Mouse (Mus musculus): ENCODE measurements around the gene Lmtk3.

DNA sequence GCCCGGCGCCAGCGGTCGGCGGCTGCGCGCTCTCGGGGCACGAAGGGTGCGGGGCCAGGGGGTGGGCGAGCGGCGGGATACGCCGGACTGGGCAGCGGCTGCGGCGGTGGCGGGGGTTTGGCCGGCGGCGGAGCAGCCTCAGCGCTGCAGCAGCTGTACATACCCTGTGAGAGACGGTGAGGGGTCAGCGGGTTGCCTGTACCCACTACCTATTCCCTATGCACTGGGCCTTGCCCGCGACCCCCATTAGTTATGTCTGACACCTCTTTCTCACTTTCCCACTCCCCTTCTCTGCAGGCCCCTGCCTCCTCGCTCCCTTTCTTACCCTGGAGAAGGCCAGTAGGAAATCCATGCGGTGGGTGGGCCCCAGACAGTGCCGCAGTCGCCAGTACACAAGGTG is 50.4 kb downstream of the Lmtk3 start:
- TF ChIP-seq CTCF (conservative IDR thresholded peaks at IDR 0.05; ENCODE audit: insufficient read depth, insufficient read length, low read depth, low read length) (no peak), POLR2A (IDR thresholded peaks at IDR 0.05; ENCODE audit: low read depth, low read length) (no peak)
